Mouse (Mus musculus) hindbrain, embryonic 10.5 days (tissue): ENCODE measurements around the gene Rab39b. TPM values are rescaled to one million over a fixed set of nuclear protein-coding genes. Genes with fewer than 3 reads are reported as not detected.
A peak's percentile ranks its signal among the peaks of the same experiment; 100 is the strongest.

Experiments used
- DNase-seq: peaks from one replicate; pipeline ENCODE4 v3.0.0-alpha.2; 2017; ENCODE audit warnings: low spot score
- H3K27ac ChIP-seq: fragments of 300-500 bp; sonication (generic); 2 replicates; pipeline ENCODE4 v1.5.1; 2016; ENCODE audit warnings: mild to moderate bottlenecking, moderate library complexity
- H3K27me3 ChIP-seq: fragments of 300-500 bp; sonication (generic); 2 replicates; pipeline ENCODE4 v1.6.1; 2016; ENCODE audit warnings: mild to moderate bottlenecking; ENCODE audit not compliant: poor library complexity, insufficient read depth, severe bottlenecking
- H3K36me3 ChIP-seq: fragments of 300-500 bp; sonication (generic); 2 replicates; pipeline ENCODE4 v1.6.1; 2016; ENCODE audit warnings: mild to moderate bottlenecking, moderate library complexity
- H3K4me1 ChIP-seq: fragments of 300-500 bp; sonication (generic); replicated peaks from 2 replicates; pipeline ENCODE4 v1.6.1; 2016; ENCODE audit warnings: mild to moderate bottlenecking
- H3K4me3 ChIP-seq: fragments of 300-500 bp; sonication (generic); 2 replicates; pipeline ENCODE4 v1.5.1; 2016; ENCODE audit warnings: mild to moderate bottlenecking, moderate library complexity
- H3K9me3 ChIP-seq: fragments of 300-500 bp; sonication (generic); 2 replicates; pipeline ENCODE4 v1.6.1; 2016; ENCODE audit warnings: mild to moderate bottlenecking, moderate library complexity
- WGBS: fragments of 180-500 bp; shearing (Covaris S2); methylation state at CpG from one replicate; pipeline ENCODE4 v1.1.7; 2016; 5-methylcytosine and 5-hydroxymethylcytosine counted together
- polyA plus RNA-seq: library from polyadenylated mRNA; unstranded; fragments of >200 nt; fragmentation: Nextera tagmentation; extraction: Ambion mirVana; gene quantifications from 2 replicates; pipeline ENCODE4 v1.2.1, GENCODE M21; 2016

Rab39b gene
- 10.5 and 12.7 TPM in 2 replicates for polyA plus RNA-seq

DNA sequence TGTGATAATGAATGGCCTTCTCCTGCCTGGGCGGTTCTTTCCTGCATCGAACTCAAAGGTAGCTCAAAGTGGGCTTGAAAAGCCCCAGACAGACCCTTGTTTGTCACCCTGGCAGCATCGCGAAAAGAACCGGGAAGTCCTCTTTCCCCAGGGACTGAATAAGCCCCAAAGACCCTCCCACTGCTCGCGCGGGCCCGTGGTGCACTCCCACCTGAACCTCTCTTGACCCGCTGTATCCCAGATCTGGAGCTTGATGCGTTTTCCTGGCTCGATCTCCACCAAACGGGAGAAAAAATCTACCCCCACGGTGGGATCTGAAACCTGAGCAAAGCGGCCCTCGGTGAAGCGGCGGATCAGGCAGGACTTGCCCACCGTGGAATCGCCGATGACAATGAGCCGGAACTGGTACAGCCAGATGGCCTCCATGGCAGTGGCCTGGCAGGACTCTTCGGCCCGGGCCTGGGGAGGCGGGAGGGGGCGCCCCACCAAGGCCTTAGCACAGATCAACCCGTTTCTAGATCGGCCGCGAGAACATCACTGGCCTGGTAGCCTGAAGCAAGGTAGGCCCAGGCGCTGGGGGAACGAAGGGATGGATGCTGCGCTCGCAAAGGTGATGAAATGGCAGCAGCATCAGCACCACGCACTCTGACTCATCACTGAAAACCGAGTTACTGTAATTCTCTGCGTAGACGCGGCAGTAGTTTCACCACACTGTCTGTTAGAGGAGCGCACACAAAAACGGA, at the start of gene Rab39b:
Gene Rab39b, minus strand, starts transcription at position 650 of the 743 bp plus-strand sequence.
- no peaks in the 10 kb centered on the region for H3K4me1 ChIP-seq

GRCm38 (mm10) chrX:75578539-75578938, 508 bp upstream of the Rab39b start:
- Histone ChIP-seq H3K4me3 (no peak overlapping the region), H3K36me3 (peaks cover 7% of the 10 kb centered on the region; the same call in 1 of the 2 replicates), H3K27me3 (no peaks in the 10 kb centered on the region), H3K4me1 (no peaks in the 10 kb centered on the region), H3K9me3 (no peaks in the 10 kb centered on the region), H3K27ac (no peak overlapping the region)
- whole genome bisulfite sequencing: 86% methylated on average over 2 of the region's 2 CpGs
- DNase-seq: no peak

More for the DNA sequence above, at the start of gene Rab39b:
- DNase-seq: peak; percentile 66
- Histone ChIP-seq H3K36me3 (peaks cover 7% of the 10 kb centered on the region; the same call in 1 of the 2 replicates), H3K27ac (peak within 1 kb of the TSS; percentile 89), H3K4me3 (peak within 1 kb of the TSS; percentile 62), H3K9me3 (no peaks in the 10 kb centered on the region), H3K27me3 (no peaks in the 10 kb centered on the region)
- WGBS: 21% methylated on average over 41 of the region's 41 CpGs

Other genes starting within 250 kb of the Rab39b start
- 27.4 and 29.8 TPM in 2 replicates for gene Fundc2, start 195.8 kb downstream of the Rab39b start, polyA plus RNA-seq
- gene F8, start 195.6 kb downstream of the Rab39b start, polyA plus RNA-seq: 0.86 and 1.1 TPM in 2 replicates
- 15.6 and 17.7 TPM in 2 replicates for gene Cmc4, start 161.6 kb downstream of the Rab39b start, polyA plus RNA-seq
- gene Mtcp1, start 161.6 kb downstream of the Rab39b start, polyA plus RNA-seq: 8.2 and 8.6 TPM in 2 replicates
- 62.3 and 81.4 TPM in 2 replicates for gene Brcc3, start 161.6 kb downstream of the Rab39b start, polyA plus RNA-seq
- gene Vbp1, start 63.9 kb downstream of the Rab39b start, polyA plus RNA-seq: 219 and 228 TPM in 2 replicates